Mouse (Mus musculus) liver, embryonic 14.5 days (tissue): Measurements from ENCODE around the gene Cfap299.

Source experiments
- CTCF ChIP-seq: IDR thresholded peaks from 2 replicates; pipeline ENCODE4 v1.5.1; 2016; ENCODE audit warnings: antibody characterized with exemption, low read depth, control low read depth
- EP300 ChIP-seq: IDR thresholded peaks from 2 replicates; pipeline ENCODE4 v1.6.1; 2016; ENCODE audit warnings: antibody characterized with exemption, low read depth

DNA sequence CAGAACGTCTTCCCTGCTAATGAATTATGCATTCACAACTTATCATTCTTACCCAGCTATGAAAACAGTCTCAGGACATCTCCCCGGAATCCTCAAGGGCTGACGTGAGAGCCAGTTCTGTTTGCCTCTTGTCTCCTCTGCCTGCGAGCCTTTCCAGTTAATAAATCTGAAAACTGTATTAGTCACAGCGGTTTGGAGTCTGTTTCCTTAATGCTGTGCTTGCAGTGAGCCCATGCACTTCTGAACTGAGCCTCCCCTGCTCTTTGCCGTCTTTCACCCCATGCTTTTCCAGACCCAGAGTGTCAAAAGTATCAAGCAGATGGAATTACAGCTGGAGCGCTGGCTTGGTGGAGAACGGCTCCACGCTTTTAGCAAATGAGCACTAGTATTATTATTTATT lies 22.6 kb upstream of the Cfap299 start:
- TF ChIP-seq CTCF (no peak), EP300 (no peak)
